Mouse (Mus musculus) brain, embryonic 14.5 days (tissue): ENCODE data around the gene Abcb11. TPM values are rescaled to one million over a fixed set of nuclear protein-coding genes. Genes with fewer than 3 reads are reported as not detected.
A peak's percentile ranks its signal among the peaks of the same experiment; 100 is the strongest.
"Not testable (repeated sequence)": the region's sequence is repeated elsewhere in the genome, so short reads cannot be mapped to it uniquely, and the experiment has no call there.

ENCODE experiments used
- DNase-seq: peaks from one replicate; pipeline ENCODE4 v3.0.0-alpha.2; 2011; ENCODE audit warnings: low read depth
- CTCF ChIP-seq: fragments of 200-500 bp; IDR thresholded peaks from 2 replicates; pipeline ENCODE4 v1.5.1; 2012; ENCODE audit warnings: inconsistent platforms, mild to moderate bottlenecking, moderate library complexity, borderline replicate concordance; ENCODE audit not compliant: insufficient read depth, insufficient read length; ENCODE audit errors: extremely low read depth
- POLR2A ChIP-seq: fragments of 200-500 bp; IDR thresholded peaks from 2 replicates; pipeline ENCODE4 v1.6.1; 2012; ENCODE audit warnings: mild to moderate bottlenecking, inconsistent platforms, borderline replicate concordance; ENCODE audit not compliant: poor library complexity, insufficient read depth, insufficient read length, severe bottlenecking; ENCODE audit errors: extremely low read depth
- polyA plus RNA-seq: library from polyadenylated mRNA; depleted of rRNA; stranded (reverse); fragments of >200 nt; gene quantifications from 2 replicates; pipeline ENCODE4 v1.2.3, GENCODE M21; 2012; rRNA removed

The Abcb11 gene
- 0.04 and 0.11 TPM in 2 replicates for polyA plus RNA-seq

DNA sequence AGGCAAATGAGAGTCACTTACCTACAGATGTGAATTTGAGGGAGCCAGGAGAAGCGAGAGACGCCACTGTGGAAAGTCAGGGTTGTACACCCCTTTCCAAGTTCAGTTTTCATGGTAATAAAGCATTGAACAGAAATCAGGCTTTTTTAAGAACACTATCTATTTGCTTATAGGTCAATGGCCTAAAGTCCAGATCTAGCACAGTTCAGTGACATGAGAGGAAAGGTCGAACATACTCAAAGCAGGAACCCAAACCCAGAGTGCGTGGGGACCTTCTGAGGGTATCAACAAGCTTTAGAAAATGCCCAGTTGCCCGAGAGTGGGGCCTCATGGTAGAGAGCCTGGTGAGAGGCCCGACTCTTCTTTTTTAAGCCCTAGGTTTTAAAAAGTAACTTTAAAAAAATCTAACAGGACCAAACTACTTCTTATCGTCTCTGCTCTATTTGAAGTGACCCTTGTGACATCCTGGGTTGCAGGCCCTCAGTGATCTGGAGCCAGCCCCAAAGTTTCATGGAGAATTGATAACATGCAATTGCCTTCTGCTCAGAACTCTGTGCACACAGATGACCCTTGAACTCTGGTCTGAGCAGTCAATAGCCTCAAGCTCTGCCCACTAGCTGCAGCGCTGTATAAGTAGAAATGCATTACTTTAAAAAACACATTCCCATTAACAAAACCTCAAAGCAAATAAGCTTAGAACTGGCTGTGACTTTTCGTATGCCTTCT is at the start of gene Abcb11:
Gene Abcb11, minus strand, starts transcription at position 121 of the 726 bp plus-strand sequence.
- no peak for TF ChIP-seq POLR2A
- TF ChIP-seq CTCF, result no peak
- DNase-seq, result no peak

DNA sequence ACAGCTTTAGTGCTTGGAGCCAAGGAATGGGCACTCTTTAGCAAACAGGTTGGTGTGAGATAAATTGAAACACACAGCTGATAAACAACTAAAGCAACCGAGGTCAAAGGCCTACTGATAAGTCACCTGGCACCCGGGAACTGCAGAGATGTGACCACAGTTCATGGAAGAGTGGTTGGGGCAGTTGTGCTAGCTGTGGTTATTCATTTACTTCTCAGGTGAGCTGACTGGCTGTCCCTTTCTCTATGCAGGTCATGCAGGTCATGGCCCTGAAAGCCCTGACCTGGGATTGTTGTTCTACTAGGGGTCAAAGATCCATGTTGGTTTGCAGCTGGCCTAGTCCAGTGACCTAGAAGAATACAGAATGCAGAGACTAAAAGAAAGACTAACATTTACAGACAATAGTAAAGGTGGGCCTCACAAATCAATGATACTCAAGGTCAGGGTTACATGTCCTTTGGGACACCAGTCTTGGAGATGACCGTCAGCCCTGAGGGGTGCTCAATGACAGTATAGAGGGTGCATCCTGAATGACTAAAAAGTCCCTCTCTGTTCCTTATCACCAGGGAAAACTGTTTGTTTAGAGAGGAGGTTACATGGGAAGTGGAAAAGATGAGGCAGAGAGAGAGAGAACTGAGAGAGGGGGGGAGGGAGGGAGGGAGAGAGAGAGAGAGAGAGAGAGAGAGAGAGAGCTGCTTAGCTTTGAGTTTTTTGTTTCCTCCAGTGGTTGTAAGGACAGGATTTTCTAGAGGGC is 43.9 kb upstream of the Abcb11 start:
- DNase-seq, result no peak
- no peak for TF ChIP-seq CTCF
- TF ChIP-seq POLR2A, result no peak

- TF ChIP-seq POLR2A (no peak), CTCF (no peak)
- DNase-seq, result no peak
Measured at GRCm38 (mm10) chr2:69382838-69383237, 40.4 kb upstream of the Abcb11 start.

GRCm38 (mm10) chr2:69381740-69382139 is 39.3 kb upstream of the Abcb11 start:
- TF ChIP-seq POLR2A (no peak), CTCF (peak; percentile 25; the same call in 1 of the 2 replicates)
- DNase-seq, result no peak

- DNase-seq, result no peak
Measured at GRCm38 (mm10) chr2:69380281-69380680, 37.9 kb upstream of the Abcb11 start, which contains the start of gene Dhrs9. Gene Dhrs9 (plus strand): TSS chr2:69380445.

GRCm38 (mm10) chr2:69379801-69380200 is 37.4 kb upstream of the Abcb11 start:
- DNase-seq, result no peak
- TF ChIP-seq POLR2A (no peak), CTCF (no peak)

More at GRCm38 (mm10) chr2:69380281-69380680, 37.9 kb upstream of the Abcb11 start, which contains the start of gene Dhrs9:
- TF ChIP-seq CTCF (no peak), POLR2A (no peak)

- no peak for TF ChIP-seq POLR2A
- no peak for TF ChIP-seq CTCF
- no peak for DNase-seq
Measured at GRCm38 (mm10) chr2:69376780-69377179, 34.4 kb upstream of the Abcb11 start.

- no peak for DNase-seq
- TF ChIP-seq POLR2A (no peak), CTCF (no peak)
Measured at GRCm38 (mm10) chr2:69365275-69365674, 22.9 kb upstream of the Abcb11 start.

DNA sequence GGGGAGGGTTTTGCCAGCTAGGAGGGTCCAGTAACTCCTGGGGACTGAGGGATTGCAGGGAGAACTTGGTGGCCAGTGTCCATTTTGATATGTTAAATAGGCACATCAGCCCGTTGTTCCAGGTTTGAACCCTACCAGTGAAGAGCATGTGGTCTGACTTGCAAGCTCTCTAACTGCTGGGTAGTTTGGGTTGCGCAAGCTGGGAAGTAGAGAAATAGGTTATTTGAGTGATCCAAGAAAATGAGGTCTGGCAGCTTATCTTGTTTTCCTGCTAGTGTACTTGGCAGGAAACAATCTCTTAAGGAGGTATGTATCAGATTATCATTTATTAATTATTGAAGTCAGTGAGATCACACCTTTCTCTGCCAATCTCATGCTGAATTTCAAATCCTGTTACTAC is 22.4 kb upstream of the Abcb11 start:
- peak; percentile 12 for DNase-seq
- TF ChIP-seq CTCF (no peak), POLR2A (no peak)

- DNase-seq, result not testable (repeated sequence)
Measured at GRCm38 (mm10) chr2:69355402-69355801, 13.0 kb upstream of the Abcb11 start.

DNA sequence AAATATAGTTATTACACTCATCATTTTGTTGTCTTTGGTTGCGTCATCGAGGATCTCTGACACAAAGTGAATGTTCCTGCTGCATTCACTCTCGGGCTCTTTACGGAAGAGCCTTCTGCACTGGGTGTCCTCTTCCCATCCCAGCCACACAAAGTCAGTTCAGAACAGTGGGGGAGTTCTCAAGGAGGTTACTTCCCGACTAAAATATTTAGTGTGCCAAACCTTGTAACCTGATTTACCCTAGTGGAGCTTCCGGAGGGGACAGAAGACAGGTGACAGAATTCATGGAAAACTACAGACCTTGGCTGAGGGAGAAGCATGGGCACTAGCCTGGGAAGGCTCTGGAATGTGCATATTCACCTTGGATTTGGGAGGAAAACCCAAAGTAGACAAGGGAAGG is 910 bp downstream of the Abcb11 start:
- TF ChIP-seq CTCF, result no peak
- TF ChIP-seq POLR2A, result no peak
- DNase-seq, result no peak

GRCm38 (mm10) chr2:69331523-69331922 is 10.9 kb downstream of the Abcb11 start:
- not testable (repeated sequence) for DNase-seq

GRCm38 (mm10) chr2:69328509-69329163 is 13.8 kb downstream of the Abcb11 start:
- DNase-seq, result peak; percentile 81
- no peak for TF ChIP-seq POLR2A
- no peak for TF ChIP-seq CTCF
